Mouse (Mus musculus): ENCODE measurements at regions not wholly inside any gene's neighbourhood (a gene's known extent, or its start where the extent isn't known, plus 50 kb on each side); places are given as distances from the start of the nearest gene placed in this dataset.

GRCm38 (mm10) chrX:68954687-68955086, 61.8 kb upstream of the Gm6812 start:
- DNase-seq (ENCODE audit: low spot score) = no peak

GRCm38 (mm10) chrX:68953298-68953697, 60.4 kb upstream of the Gm6812 start:
- no peak for DNase-seq (ENCODE audit: low spot score)

- peak; percentile 49 for DNase-seq (ENCODE audit: low spot score)
Measured at GRCm38 (mm10) chrX:68950730-68951129, 57.9 kb upstream of the Gm6812 start.

- DNase-seq (ENCODE audit: low spot score) = no peak
Measured at GRCm38 (mm10) chrX:68945741-68946140, 52.9 kb upstream of the Gm6812 start.

All from adipocyte (in vitro differentiated cells).